Mouse (Mus musculus) embryonic facial prominence, embryonic 11.5 days (tissue): Measurements from ENCODE around the gene Vps35l. TPM values are rescaled to one million over a fixed set of nuclear protein-coding genes. Genes with fewer than 3 reads are reported as not detected.

Experiments used
- ATAC-seq: fragments of 200-750 bp; cut with Nextera tagmentation; replicated peaks from 2 replicates; pipeline ENCODE4 v1.8.0; 2017; ENCODE audit warnings: low read depth; ENCODE audit not compliant: insufficient number of reproducible peaks, low FRiP score, low TSS enrichment
- DNase-seq: peaks from one replicate; pipeline ENCODE4 v3.0.0-alpha.2; 2015; ENCODE audit warnings: low spot score
- H3K27ac ChIP-seq: fragments of 300-500 bp; sonication (generic); replicated peaks from 2 replicates; pipeline ENCODE4 v1.5.1; 2014; ENCODE audit warnings: mild to moderate bottlenecking, low read depth, low read length, control low read depth
- H3K27me3 ChIP-seq: fragments of 300-500 bp; sonication (generic); 2 replicates; pipeline ENCODE4 v1.6.1; 2014; ENCODE audit warnings: mild to moderate bottlenecking, low read length, moderate library complexity, mixed read lengths; ENCODE audit not compliant: control insufficient read depth, insufficient read depth
- H3K36me3 ChIP-seq: fragments of 300-500 bp; sonication (generic); replicated peaks from 2 replicates; pipeline ENCODE4 v1.6.1; 2014; ENCODE audit warnings: low read depth, mild to moderate bottlenecking, low read length, moderate library complexity, mixed read lengths; ENCODE audit not compliant: control insufficient read depth, insufficient read depth
- H3K4me1 ChIP-seq: fragments of 300-500 bp; sonication (generic); 2 replicates; pipeline ENCODE4 v1.6.1; 2014; ENCODE audit warnings: low read length, mixed read lengths; ENCODE audit not compliant: control insufficient read depth, insufficient read depth
- H3K4me2 ChIP-seq: fragments of 300-500 bp; sonication (generic); 2 replicates; pipeline ENCODE4 v1.6.1; 2014; ENCODE audit warnings: low read depth, mild to moderate bottlenecking, control low read depth, low read length, moderate library complexity
- H3K4me3 ChIP-seq: fragments of 300-500 bp; sonication (generic); 2 replicates; pipeline ENCODE4 v1.5.1; 2014; ENCODE audit warnings: low read depth, low read length, control low read depth
- H3K9ac ChIP-seq: fragments of 300-500 bp; sonication (generic); replicated peaks from 2 replicates; pipeline ENCODE4 v1.6.1; 2014; ENCODE audit warnings: mild to moderate bottlenecking, control low read depth, low read length
- H3K9me3 ChIP-seq: fragments of 300-500 bp; sonication (generic); replicated peaks from 2 replicates; pipeline ENCODE4 v1.6.1; 2016; ENCODE audit warnings: mild to moderate bottlenecking, low read length, inconsistent platforms, mixed read lengths; ENCODE audit not compliant: control insufficient read depth
- WGBS: fragments of 180-500 bp; shearing (Covaris S2); extraction: QIAGEN DNeasy Blood & Tissue Kit; methylation state at CpG from one replicate; pipeline ENCODE4 v1.1.7; 2014; 5-methylcytosine and 5-hydroxymethylcytosine counted together
- polyA plus RNA-seq: library from polyadenylated mRNA; unstranded; fragments of >200 nt; fragmentation: Nextera tagmentation; extraction: Ambion mirVana; gene quantifications from 2 replicates; pipeline ENCODE4 v1.2.1, GENCODE M21; 2014

Gene Vps35l
- polyA plus RNA-seq, 1 experiment from 2014 or later: 79.5 TPM

DNA sequence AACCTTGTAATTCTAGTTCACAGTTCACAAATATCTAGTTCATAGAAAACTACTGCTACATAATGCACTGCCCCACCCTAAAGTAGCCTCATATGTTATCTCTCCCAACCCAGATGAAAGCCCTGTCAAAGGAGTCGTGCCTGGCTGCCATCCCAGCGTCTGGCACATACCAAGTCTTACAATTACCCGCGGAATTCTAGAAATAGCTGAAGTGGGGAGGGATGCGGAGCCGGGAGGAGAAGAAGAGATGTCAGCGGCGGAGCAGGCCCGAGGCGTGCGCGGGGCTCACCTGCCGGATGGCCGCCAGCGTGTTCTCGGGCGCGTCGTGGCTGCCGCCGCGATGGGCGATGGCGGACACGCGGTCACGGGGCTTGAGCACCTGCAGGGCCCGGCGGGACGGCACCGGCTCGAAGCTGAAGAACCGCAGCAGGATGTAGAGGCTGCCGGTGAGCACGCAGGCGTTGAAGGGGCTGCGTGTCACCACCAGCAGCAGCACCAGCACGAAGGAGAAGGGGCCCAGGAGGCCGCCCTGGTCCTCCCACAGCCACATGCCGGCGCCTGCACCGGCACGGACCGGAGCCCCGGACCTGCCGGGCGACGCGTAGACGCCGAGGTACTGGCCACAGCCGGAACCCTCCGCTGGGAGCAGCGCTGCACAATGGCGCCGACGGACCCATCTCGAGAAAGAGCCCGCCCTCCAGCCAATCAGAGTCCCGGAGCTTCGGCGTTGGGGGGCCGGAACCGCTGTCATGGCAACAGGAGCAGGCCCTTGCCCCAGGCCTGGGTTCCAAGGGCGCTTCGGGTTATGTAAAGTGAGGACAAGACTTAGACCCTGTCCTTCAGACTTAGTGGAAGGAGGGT lies 34.7 kb upstream of the Vps35l start, which contains the start of gene Gde1:
Gde1 (minus strand) TSS at position 678 of the 861 bp plus-strand sequence.
- ATAC-seq (peak; percentile 96), DNase-seq (peak; percentile 94)
- no peaks in the 10 kb centered on the region for H3K27me3 ChIP-seq
- peak within 1 kb of the TSS; percentile 86 for H3K4me2 ChIP-seq
- H3K27ac ChIP-seq: 0 out of 2 replicates have a peak within 1 kb of the TSS, but pooled peaks have one; percentile 41
- H3K36me3 ChIP-seq: no peaks in the 10 kb centered on the region
- H3K9ac ChIP-seq: peak within 1 kb of the TSS; percentile 84
- under 1% methylated on average over 66 of the region's 66 CpGs for WGBS
- peaks cover 2% of the 10 kb centered on the region; the same call in 1 of the 2 replicates for H3K4me1 ChIP-seq
- peak within 1 kb of the TSS; percentile 90 for H3K4me3 ChIP-seq
- H3K9me3 ChIP-seq: no peaks in the 10 kb centered on the region

GRCm38 (mm10) chr7:118706051-118706450 lies 34.0 kb upstream of the Vps35l start:
- Histone ChIP-seq H3K4me3 (peak overlapping the region; percentile 90), H3K9ac (no peak overlapping the region), H3K27me3 (no peaks in the 10 kb centered on the region), H3K4me2 (peak overlapping the region; percentile 86), H3K27ac (no peak overlapping the region), H3K4me1 (peaks cover 2% of the 10 kb centered on the region; the same call in 1 of the 2 replicates), H3K36me3 (no peaks in the 10 kb centered on the region), H3K9me3 (no peaks in the 10 kb centered on the region)
- WGBS: 29% methylated on average over 6 of the region's 6 CpGs
- no peak for ATAC-seq
- no peak for DNase-seq

DNA sequence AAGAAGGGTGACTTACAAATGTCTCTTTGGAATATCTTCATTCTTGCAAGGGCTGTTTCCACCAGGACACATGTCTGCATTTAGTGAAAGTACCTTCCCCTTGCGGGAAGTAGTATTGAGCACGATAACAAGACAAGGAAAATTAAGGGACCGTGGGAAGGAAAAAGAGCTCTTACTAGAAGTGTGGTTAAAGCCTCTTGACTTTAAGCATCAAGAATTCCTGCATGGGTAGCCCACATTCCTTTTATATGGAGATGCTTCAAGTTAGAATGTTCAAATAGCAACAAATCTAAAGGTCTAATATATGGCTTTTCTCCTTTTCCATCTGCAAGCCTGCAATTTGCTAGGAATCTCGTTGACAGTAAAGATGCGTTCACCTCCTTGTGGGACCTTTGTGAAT lies 33.5 kb upstream of the Vps35l start:
- Histone ChIP-seq H3K4me2 (no peak overlapping the region), H3K4me1 (peaks cover 2% of the 10 kb centered on the region; the same call in 1 of the 2 replicates), H3K9me3 (no peaks in the 10 kb centered on the region), H3K4me3 (no peak overlapping the region), H3K36me3 (no peaks in the 10 kb centered on the region), H3K9ac (no peak overlapping the region), H3K27me3 (no peaks in the 10 kb centered on the region), H3K27ac (no peak overlapping the region)
- 90% methylated on average over 5 of the region's 5 CpGs for WGBS
- DNase-seq: no peak
- ATAC-seq: no peak

- no peak overlapping the region for H3K27ac ChIP-seq
- DNase-seq: no peak
- H3K4me3 ChIP-seq: no peak overlapping the region
- no peaks in the 10 kb centered on the region for H3K27me3 ChIP-seq
- H3K9ac ChIP-seq: no peak overlapping the region
- ATAC-seq: no peak
- no peaks in the 10 kb centered on the region for H3K36me3 ChIP-seq
- peaks cover 2% of the 10 kb centered on the region; the same call in 1 of the 2 replicates for H3K4me1 ChIP-seq
- no peaks in the 10 kb centered on the region for H3K9me3 ChIP-seq
- H3K4me2 ChIP-seq: no peak overlapping the region
- 75% methylated on average over 2 of the region's 2 CpGs for WGBS
These were observed 32.8 kb upstream of the Vps35l start for GRCm38 (mm10) chr7:118707216-118707615.

DNA sequence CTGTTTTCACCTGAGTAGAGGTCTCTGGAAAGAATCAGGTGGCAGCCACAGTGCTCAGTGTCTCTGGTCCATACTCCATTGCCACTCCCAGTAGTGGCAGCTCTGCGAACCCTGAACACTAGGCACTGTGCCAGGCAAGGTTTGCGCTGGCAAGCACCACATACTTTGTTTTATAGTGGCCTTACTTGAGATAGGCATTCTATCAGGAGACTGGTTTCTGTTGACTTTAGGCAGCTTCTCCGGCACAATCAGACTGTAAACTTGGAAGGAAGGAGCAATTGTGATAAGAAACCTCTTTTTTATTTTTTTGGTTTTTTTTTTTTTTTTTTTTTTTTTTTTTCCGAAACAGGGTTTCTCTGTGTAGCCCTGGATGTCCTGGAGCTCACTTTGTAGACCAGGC lies 32.0 kb upstream of the Vps35l start:
- Histone ChIP-seq H3K4me3 (no peak overlapping the region), H3K27ac (no peak overlapping the region), H3K27me3 (no peaks in the 10 kb centered on the region), H3K36me3 (no peaks in the 10 kb centered on the region), H3K9ac (no peak overlapping the region), H3K4me1 (peaks cover 2% of the 10 kb centered on the region; the same call in 1 of the 2 replicates), H3K4me2 (no peak overlapping the region), H3K9me3 (no peaks in the 10 kb centered on the region)
- ATAC-seq: no peak
- WGBS: 75% methylated on average over 4 of the region's 4 CpGs
- no peak for DNase-seq

DNA sequence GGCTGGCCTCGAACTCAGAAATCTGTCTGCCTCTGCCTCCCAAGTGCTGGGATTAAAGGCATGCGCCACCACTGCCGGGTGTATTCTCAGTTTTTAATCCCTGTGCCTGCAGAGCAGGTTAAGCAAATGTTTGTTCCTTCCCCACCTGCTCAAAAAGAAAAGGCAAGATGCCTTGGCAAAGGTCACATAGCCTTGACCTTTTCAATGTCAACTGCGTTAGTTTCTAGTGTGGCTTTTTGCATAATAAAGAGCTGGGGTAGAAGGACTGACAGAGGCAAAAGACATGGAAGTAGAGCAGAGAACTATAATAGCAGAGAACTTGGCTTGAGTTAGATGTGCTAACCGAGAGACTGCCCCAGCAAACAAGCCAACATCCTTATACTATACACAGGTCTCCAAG lies 29.2 kb upstream of the Vps35l start:
- no peaks in the 10 kb centered on the region for H3K27me3 ChIP-seq
- no peaks in the 10 kb centered on the region for H3K36me3 ChIP-seq
- no peak overlapping the region for H3K9ac ChIP-seq
- no peak overlapping the region for H3K27ac ChIP-seq
- H3K4me2 ChIP-seq: no peak overlapping the region
- DNase-seq (no peak), ATAC-seq (no peak)
- no peaks in the 10 kb centered on the region for H3K4me1 ChIP-seq
- H3K9me3 ChIP-seq: no peaks in the 10 kb centered on the region
- 73% methylated on average over 5 of the region's 5 CpGs for WGBS
- no peak overlapping the region for H3K4me3 ChIP-seq

GRCm38 (mm10) chr7:118712228-118713173 lies 27.5 kb upstream of the Vps35l start, which contains the start of gene Ccp110:
Gene Ccp110, plus strand, starts transcription at chr7:118712552.
- peak within 1 kb of the TSS; percentile 74 for H3K9ac ChIP-seq
- DNase-seq: peak; percentile 98
- peak within 1 kb of the TSS; percentile 66 for H3K4me2 ChIP-seq
- no peaks in the 10 kb centered on the region for H3K36me3 ChIP-seq
- WGBS: under 1% methylated on average over 48 of the region's 48 CpGs
- ATAC-seq: peak; percentile 94
- no peak within 1 kb of the TSS for H3K27ac ChIP-seq
- no peaks in the 10 kb centered on the region for H3K27me3 ChIP-seq
- peak within 1 kb of the TSS; percentile 82 for H3K4me3 ChIP-seq
- no peaks in the 10 kb centered on the region for H3K9me3 ChIP-seq
- H3K4me1 ChIP-seq: no peaks in the 10 kb centered on the region
